Mouse (Mus musculus) heart, embryonic 15.5 days (tissue): Measurements from ENCODE around the gene Abcb6. TPM values are rescaled to one million over a fixed set of nuclear protein-coding genes. Genes with fewer than 3 reads are reported as not detected.
A peak's percentile ranks its signal among the peaks of the same experiment; 100 is the strongest.

Experiments used
- ATAC-seq: fragments of 200-750 bp; cut with Nextera tagmentation; replicated peaks from 2 replicates; pipeline ENCODE4 v1.8.0; 2017; ENCODE audit warnings: low read depth, moderate TSS enrichment; ENCODE audit not compliant: insufficient number of reproducible peaks, insufficient read depth, low FRiP score
- H3K27ac ChIP-seq: fragments of 300-500 bp; sonication (generic); 2 replicates; pipeline ENCODE4 v1.5.1; 2015; ENCODE audit warnings: mild to moderate bottlenecking, inconsistent platforms
- H3K27me3 ChIP-seq: fragments of 300-500 bp; sonication (generic); 2 replicates; pipeline ENCODE4 v1.6.1; 2015; ENCODE audit warnings: inconsistent platforms
- H3K36me3 ChIP-seq: fragments of 300-500 bp; sonication (generic); 2 replicates; pipeline ENCODE4 v1.6.1; 2015; ENCODE audit warnings: mild to moderate bottlenecking, inconsistent platforms
- H3K4me1 ChIP-seq: fragments of 300-500 bp; sonication (generic); replicated peaks from 2 replicates; pipeline ENCODE4 v1.6.1; 2015; ENCODE audit warnings: inconsistent platforms
- H3K4me2 ChIP-seq: fragments of 300-500 bp; sonication (generic); 2 replicates; pipeline ENCODE4 v1.6.1; 2015; ENCODE audit warnings: inconsistent platforms, mild to moderate bottlenecking, moderate library complexity
- H3K4me3 ChIP-seq: fragments of 300-500 bp; sonication (generic); 2 replicates; pipeline ENCODE4 v1.5.1; 2015; ENCODE audit warnings: mild to moderate bottlenecking, inconsistent platforms
- H3K9ac ChIP-seq: fragments of 300-500 bp; sonication (generic); 2 replicates; pipeline ENCODE4 v1.6.1; 2015; ENCODE audit warnings: mild to moderate bottlenecking, inconsistent platforms
- H3K9me3 ChIP-seq: fragments of 300-500 bp; sonication (generic); replicated peaks from 2 replicates; pipeline ENCODE4 v1.6.1; 2016; ENCODE audit warnings: inconsistent platforms
- WGBS: fragments of 180-500 bp; shearing (Covaris S2); methylation state at CpG from one replicate; pipeline ENCODE4 v1.1.7; 2015; ENCODE audit warnings: mixed read lengths; 5-methylcytosine and 5-hydroxymethylcytosine counted together
- polyA plus RNA-seq: library from polyadenylated mRNA; unstranded; fragments of >200 nt; fragmentation: Nextera tagmentation; extraction: Ambion mirVana; gene quantifications from 2 replicates; pipeline ENCODE4 v1.2.1, GENCODE M21; 2015

Gene Abcb6
- polyA plus RNA-seq, 1 experiment from 2014 or later = 14.1 TPM

- peak; percentile 99 for ATAC-seq
- 1% methylated on average over 58 of the region's 59 CpGs for WGBS
These were observed 11.4 kb downstream of the Abcb6 start, which contains the start of gene Zfand2b for GRCm38 (mm10) chr1:75168472-75169464. Gene Zfand2b, plus strand, starts transcription at chr1:75168646.

GRCm38 (mm10) chr1:75168093-75168471, 12.1 kb downstream of the Abcb6 start:
- peak; percentile 12 for ATAC-seq
- H3K36me3 ChIP-seq = peaks cover 29% of the 10 kb centered on the region
- peaks cover 9% of the 10 kb centered on the region for H3K4me1 ChIP-seq
- peak overlapping the region; percentile 79 for H3K9ac ChIP-seq
- WGBS = 12% methylated on average over 7 of the region's 7 CpGs
- H3K4me3 ChIP-seq = peak overlapping the region; percentile 97
- H3K4me2 ChIP-seq = peak overlapping the region; percentile 76
- no peaks in the 10 kb centered on the region for H3K27me3 ChIP-seq
- no peaks in the 10 kb centered on the region for H3K9me3 ChIP-seq
- peak overlapping the region; percentile 94 for H3K27ac ChIP-seq

More at GRCm38 (mm10) chr1:75168472-75169464, 11.4 kb downstream of the Abcb6 start, which contains the start of gene Zfand2b:
- peaks cover 9% of the 10 kb centered on the region for H3K4me1 ChIP-seq
- H3K9ac ChIP-seq = peak within 1 kb of the TSS; percentile 79
- H3K9me3 ChIP-seq = no peaks in the 10 kb centered on the region
- peak within 1 kb of the TSS; percentile 94 for H3K27ac ChIP-seq
- H3K36me3 ChIP-seq = peaks cover 34% of the 10 kb centered on the region
- H3K27me3 ChIP-seq = no peaks in the 10 kb centered on the region
- H3K4me2 ChIP-seq = peak within 1 kb of the TSS; percentile 76
- H3K4me3 ChIP-seq = peak within 1 kb of the TSS; percentile 97

- no peaks in the 10 kb centered on the region for H3K9me3 ChIP-seq
- H3K4me1 ChIP-seq = no peaks in the 10 kb centered on the region
- no peak overlapping the region for H3K27ac ChIP-seq
- H3K4me3 ChIP-seq = no peak overlapping the region
- H3K4me2 ChIP-seq = no peak overlapping the region
- H3K9ac ChIP-seq = no peak overlapping the region
- no peaks in the 10 kb centered on the region for H3K27me3 ChIP-seq
- no peak for ATAC-seq
- 67% methylated on average over 4 of the region's 4 CpGs for WGBS
- no peaks in the 10 kb centered on the region for H3K36me3 ChIP-seq
These were observed 20.0 kb downstream of the Abcb6 start for GRCm38 (mm10) chr1:75160256-75160617.

- H3K27me3 ChIP-seq = no peaks in the 10 kb centered on the region
- no peak overlapping the region for H3K27ac ChIP-seq
- no peak overlapping the region for H3K4me2 ChIP-seq
- H3K4me3 ChIP-seq = no peak overlapping the region
- no peak overlapping the region for H3K9ac ChIP-seq
- H3K4me1 ChIP-seq = no peaks in the 10 kb centered on the region
- 53% methylated on average over 5 of the region's 5 CpGs for WGBS
- ATAC-seq = no peak
- no peaks in the 10 kb centered on the region for H3K36me3 ChIP-seq
- no peaks in the 10 kb centered on the region for H3K9me3 ChIP-seq
These were observed 20.5 kb downstream of the Abcb6 start for GRCm38 (mm10) chr1:75159540-75160255.

- no peak overlapping the region for H3K4me3 ChIP-seq
- H3K4me2 ChIP-seq = no peak overlapping the region
- H3K4me1 ChIP-seq = no peaks in the 10 kb centered on the region
- no peaks in the 10 kb centered on the region for H3K27me3 ChIP-seq
- ATAC-seq = no peak
- no peak overlapping the region for H3K9ac ChIP-seq
- H3K36me3 ChIP-seq = no peaks in the 10 kb centered on the region
- no peaks in the 10 kb centered on the region for H3K9me3 ChIP-seq
- H3K27ac ChIP-seq = no peak overlapping the region
These were observed 21.2 kb downstream of the Abcb6 start for GRCm38 (mm10) chr1:75158990-75159389.

- H3K4me3 ChIP-seq = no peak overlapping the region
- H3K9me3 ChIP-seq = no peaks in the 10 kb centered on the region
- H3K4me2 ChIP-seq = no peak overlapping the region
- WGBS = 39% methylated on average over 3 of the region's 3 CpGs
- ATAC-seq = no peak
- no peaks in the 10 kb centered on the region for H3K36me3 ChIP-seq
- no peaks in the 10 kb centered on the region for H3K27me3 ChIP-seq
- H3K9ac ChIP-seq = no peak overlapping the region
- no peaks in the 10 kb centered on the region for H3K4me1 ChIP-seq
- no peak overlapping the region for H3K27ac ChIP-seq
These were observed 24.4 kb downstream of the Abcb6 start for GRCm38 (mm10) chr1:75155837-75156236.

GRCm38 (mm10) chr1:75148727-75149126, 31.5 kb downstream of the Abcb6 start:
- no peak overlapping the region for H3K4me3 ChIP-seq
- no peaks in the 10 kb centered on the region for H3K9me3 ChIP-seq
- no peak for ATAC-seq
- no peak overlapping the region for H3K27ac ChIP-seq
- H3K4me1 ChIP-seq = peaks cover 2% of the 10 kb centered on the region; the same call in 1 of the 2 replicates
- peaks cover 40% of the 10 kb centered on the region for H3K36me3 ChIP-seq
- no peak overlapping the region for H3K9ac ChIP-seq
- no peak overlapping the region for H3K4me2 ChIP-seq
- 80% methylated on average over 4 of the region's 4 CpGs for WGBS
- no peaks in the 10 kb centered on the region for H3K27me3 ChIP-seq

GRCm38 (mm10) chr1:75147411-75148135, 32.6 kb downstream of the Abcb6 start:
- Histone ChIP-seq H3K9ac (no peak overlapping the region), H3K9me3 (no peaks in the 10 kb centered on the region), H3K4me1 (peaks cover 10% of the 10 kb centered on the region), H3K27me3 (no peaks in the 10 kb centered on the region), H3K4me3 (no peak overlapping the region), H3K36me3 (peaks cover 40% of the 10 kb centered on the region), H3K27ac (no peak overlapping the region), H3K4me2 (no peak overlapping the region)
- 69% methylated on average over 7 of the region's 7 CpGs for WGBS
- no peak for ATAC-seq

- Histone ChIP-seq H3K4me3 (no peak overlapping the region), H3K27me3 (no peaks in the 10 kb centered on the region), H3K9me3 (no peaks in the 10 kb centered on the region), H3K36me3 (peaks cover 40% of the 10 kb centered on the region), H3K9ac (no peak overlapping the region), H3K27ac (no peak overlapping the region), H3K4me2 (no peak overlapping the region), H3K4me1 (peaks cover 17% of the 10 kb centered on the region)
- no peak for ATAC-seq
- WGBS = 87% methylated on average over 3 of the region's 3 CpGs
These were observed 34.6 kb downstream of the Abcb6 start for GRCm38 (mm10) chr1:75145589-75145988.

- H3K9ac ChIP-seq = peak within 1 kb of the TSS; percentile 94
- peaks cover 22% of the 10 kb centered on the region for H3K4me1 ChIP-seq
- H3K4me2 ChIP-seq = peak within 1 kb of the TSS; percentile 86
- ATAC-seq = peak; percentile 88
- no peaks in the 10 kb centered on the region for H3K9me3 ChIP-seq
- under 1% methylated on average over 90 of the region's 91 CpGs for WGBS
- H3K27ac ChIP-seq = peak within 1 kb of the TSS; percentile 96
- H3K4me3 ChIP-seq = peak within 1 kb of the TSS; percentile 90
- no peaks in the 10 kb centered on the region for H3K27me3 ChIP-seq
- H3K36me3 ChIP-seq = peaks cover 46% of the 10 kb centered on the region
These were observed 37.6 kb downstream of the Abcb6 start, which contains the start of the genes Cnppd1 and Retreg2 for GRCm38 (mm10) chr1:75142301-75143261. Gene Cnppd1, minus strand, starts transcription at chr1:75142711. Gene Retreg2, plus strand, starts transcription at chr1:75142778.
